Mouse (Mus musculus): Measurements from ENCODE around the gene Tmed5. TPM values are rescaled to one million over a fixed set of nuclear protein-coding genes. Genes with fewer than 3 reads are reported as not detected.
A peak's percentile ranks its signal among the peaks of the same experiment; 100 is the strongest.

Tmed5 gene
- total RNA-seq (2014; rRNA removed) (86.8 and 109 TPM in 2 replicates), polyA plus RNA-seq (2012; rRNA removed) (104 and 106 TPM in 2 replicates)

- Histone ChIP-seq H3K79me2 (ENCODE audit: control insufficient read depth, insufficient read depth, low read length) (peaks cover 3% of the 10 kb centered on the region; the same call in 1 of the 2 replicates), H3K36me3 (ENCODE audit: control insufficient read depth, insufficient read depth, low read length) (peaks cover 18% of the 10 kb centered on the region), H3K4me1 (ENCODE audit: control insufficient read depth, insufficient read depth, low read length) (peaks cover 7% of the 10 kb centered on the region), H3K9ac (ENCODE audit: low read depth, low read length) (peak within 1 kb of the TSS; percentile 95), H3K4me3 (ENCODE audit: insufficient read depth, low read depth, low read length) (peak within 1 kb of the TSS; percentile 91), H3K27ac (replicated peaks; ENCODE audit: insufficient read depth, low read depth, low read length) (peak within 1 kb of the TSS; percentile 91), H3K27me3 (ENCODE audit: control insufficient read depth, insufficient read depth, low read length) (no peaks in the 10 kb centered on the region)
- TF ChIP-seq POLR2A (IDR thresholded peaks at IDR 0.05; ENCODE audit: extremely low read depth, insufficient read depth, low read length) (peak; percentile 88), CTCF (IDR thresholded peaks at IDR 0.05; ENCODE audit: low read depth, low read length) (0 out of 2 replicates have a peak, but pooled peaks have one; percentile 12)
- WGBS = under 1% methylated on average over 65 of the region's 65 CpGs
- DNase-seq (ENCODE audit: extremely low read depth, low read depth, low spot score) = peak; percentile 96
Observed at GRCm38 (mm10) chr5:108132441-108133243, at the start of gene Tmed5, which contains the start of gene Ccdc18. TSS of gene Tmed5 (minus strand) at chr5:108132620. TSS of gene Ccdc18 (plus strand) at chr5:108132875.

GRCm38 (mm10) chr5:108163695-108164094 lies 31.3 kb upstream of the Tmed5 start:
- Histone ChIP-seq H3K4me3 (ENCODE audit: insufficient read depth, low read depth, low read length) (no peak overlapping the region), H3K4me1 (ENCODE audit: control insufficient read depth, insufficient read depth, low read length) (no peaks in the 10 kb centered on the region), H3K27me3 (ENCODE audit: control insufficient read depth, insufficient read depth, low read length) (no peaks in the 10 kb centered on the region), H3K36me3 (ENCODE audit: control insufficient read depth, insufficient read depth, low read length) (no peaks in the 10 kb centered on the region), H3K79me2 (ENCODE audit: control insufficient read depth, insufficient read depth, low read length) (no peaks in the 10 kb centered on the region), H3K27ac (replicated peaks; ENCODE audit: insufficient read depth, low read depth, low read length) (no peak overlapping the region), H3K9ac (ENCODE audit: low read depth, low read length) (no peak overlapping the region)
- DNase-seq (ENCODE audit: extremely low read depth, low read depth, low spot score) = peak; percentile 13
- TF ChIP-seq CTCF (IDR thresholded peaks at IDR 0.05; ENCODE audit: low read depth, low read length) (peak; percentile 51), POLR2A (IDR thresholded peaks at IDR 0.05; ENCODE audit: extremely low read depth, insufficient read depth, low read length) (no peak)
- WGBS = 55% methylated on average over 1 of the region's 1 CpGs

- WGBS = 97% methylated on average over 2 of the region's 2 CpGs
- Histone ChIP-seq H3K27me3 (ENCODE audit: control insufficient read depth, insufficient read depth, low read length) (no peaks in the 10 kb centered on the region), H3K79me2 (ENCODE audit: control insufficient read depth, insufficient read depth, low read length) (no peaks in the 10 kb centered on the region), H3K27ac (replicated peaks; ENCODE audit: insufficient read depth, low read depth, low read length) (no peak overlapping the region), H3K4me3 (ENCODE audit: insufficient read depth, low read depth, low read length) (no peak overlapping the region), H3K4me1 (ENCODE audit: control insufficient read depth, insufficient read depth, low read length) (no peaks in the 10 kb centered on the region), H3K36me3 (ENCODE audit: control insufficient read depth, insufficient read depth, low read length) (no peaks in the 10 kb centered on the region), H3K9ac (ENCODE audit: low read depth, low read length) (no peak overlapping the region)
- DNase-seq (ENCODE audit: extremely low read depth, low read depth, low spot score) = no peak
- no peak for TF ChIP-seq CTCF (IDR thresholded peaks at IDR 0.05; ENCODE audit: low read depth, low read length)
- TF ChIP-seq POLR2A (IDR thresholded peaks at IDR 0.05; ENCODE audit: extremely low read depth, insufficient read depth, low read length) = no peak
Observed at GRCm38 (mm10) chr5:108160796-108161195, 28.4 kb upstream of the Tmed5 start.

- H3K36me3 ChIP-seq (ENCODE audit: control insufficient read depth, insufficient read depth, low read length) = no peaks in the 10 kb centered on the region
Observed at GRCm38 (mm10) chr5:108152592-108152991, 20.2 kb upstream of the Tmed5 start.

GRCm38 (mm10) chr5:108131849-108132440 lies 475 bp downstream of the Tmed5 start:
- Histone ChIP-seq H3K9ac (ENCODE audit: low read depth, low read length) (peak overlapping the region; percentile 95), H3K4me1 (ENCODE audit: control insufficient read depth, insufficient read depth, low read length) (peaks cover 7% of the 10 kb centered on the region), H3K27me3 (ENCODE audit: control insufficient read depth, insufficient read depth, low read length) (no peaks in the 10 kb centered on the region), H3K36me3 (ENCODE audit: control insufficient read depth, insufficient read depth, low read length) (peaks cover 19% of the 10 kb centered on the region), H3K79me2 (ENCODE audit: control insufficient read depth, insufficient read depth, low read length) (peaks cover 3% of the 10 kb centered on the region; the same call in 1 of the 2 replicates), H3K27ac (replicated peaks; ENCODE audit: insufficient read depth, low read depth, low read length) (peak overlapping the region; percentile 91), H3K4me3 (ENCODE audit: insufficient read depth, low read depth, low read length) (peak overlapping the region; percentile 91)
- DNase-seq (ENCODE audit: extremely low read depth, low read depth, low spot score) = peak; percentile 91
- WGBS = under 1% methylated on average over 32 of the region's 32 CpGs
- TF ChIP-seq POLR2A (IDR thresholded peaks at IDR 0.05; ENCODE audit: extremely low read depth, insufficient read depth, low read length) = no peak
- no peak for TF ChIP-seq CTCF (IDR thresholded peaks at IDR 0.05; ENCODE audit: low read depth, low read length)

More at GRCm38 (mm10) chr5:108152592-108152991, 20.2 kb upstream of the Tmed5 start:
- no peak overlapping the region for H3K27ac ChIP-seq (replicated peaks; ENCODE audit: insufficient read depth, low read depth, low read length)
- no peaks in the 10 kb centered on the region for H3K4me1 ChIP-seq (ENCODE audit: control insufficient read depth, insufficient read depth, low read length)
- DNase-seq (ENCODE audit: extremely low read depth, low read depth, low spot score) = no peak
- no peak overlapping the region for H3K4me3 ChIP-seq (ENCODE audit: insufficient read depth, low read depth, low read length)
- no peaks in the 10 kb centered on the region for H3K79me2 ChIP-seq (ENCODE audit: control insufficient read depth, insufficient read depth, low read length)
- TF ChIP-seq POLR2A (IDR thresholded peaks at IDR 0.05; ENCODE audit: extremely low read depth, insufficient read depth, low read length) = no peak
- TF ChIP-seq CTCF (IDR thresholded peaks at IDR 0.05; ENCODE audit: low read depth, low read length) = no peak
- H3K9ac ChIP-seq (ENCODE audit: low read depth, low read length) = no peak overlapping the region
- no peaks in the 10 kb centered on the region for H3K27me3 ChIP-seq (ENCODE audit: control insufficient read depth, insufficient read depth, low read length)
- 93% methylated on average over 1 of the region's 1 CpGs for WGBS
